Mouse (Mus musculus) layer of hippocampus, adult 8-10 months (tissue): Measurements from ENCODE around the gene Cdkn2d. TPM values are rescaled to one million over a fixed set of nuclear protein-coding genes. Genes with fewer than 3 reads are reported as not detected.
"Not testable (repeated sequence)": the region's sequence is repeated elsewhere in the genome, so short reads cannot be mapped to it uniquely, and the experiment has no call there.

ENCODE experiments used
- DNase-seq, 2 experiments: peaks; one replicate each; pipeline ENCODE4 v3.0.0; 2022; ENCODE audit warnings: low spot score in 2 of 2
- total RNA-seq, 4 experiments: library from RNA; stranded (reverse); gene quantifications; 2 replicates each; pipeline ENCODE4 v1.2.4; 2022

Cdkn2d gene
- total RNA-seq, 4 experiments from 2014 or later = 48.8 to 61.6 (median 55.9) TPM

DNA sequence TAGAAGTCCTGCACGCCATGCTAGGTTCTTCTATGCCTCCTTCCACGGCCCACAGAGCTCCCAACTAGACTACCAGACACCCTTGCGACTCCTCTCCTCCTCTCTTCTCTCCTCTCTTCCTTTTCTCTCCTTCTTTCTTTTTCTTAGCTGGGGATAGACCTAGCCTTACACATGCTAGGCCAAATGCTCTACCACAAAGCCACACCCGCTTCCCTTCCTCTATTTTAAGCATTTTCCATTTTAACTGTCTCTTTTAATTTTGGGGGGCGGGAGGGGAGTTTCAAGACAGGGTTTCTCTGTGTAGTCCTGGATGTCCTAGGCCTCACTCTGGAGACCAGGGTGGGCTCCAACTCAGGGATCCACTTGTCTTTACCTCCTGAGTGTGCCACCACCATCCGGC is 27.6 kb upstream of the Cdkn2d start:
- no peak for DNase-seq

DNA sequence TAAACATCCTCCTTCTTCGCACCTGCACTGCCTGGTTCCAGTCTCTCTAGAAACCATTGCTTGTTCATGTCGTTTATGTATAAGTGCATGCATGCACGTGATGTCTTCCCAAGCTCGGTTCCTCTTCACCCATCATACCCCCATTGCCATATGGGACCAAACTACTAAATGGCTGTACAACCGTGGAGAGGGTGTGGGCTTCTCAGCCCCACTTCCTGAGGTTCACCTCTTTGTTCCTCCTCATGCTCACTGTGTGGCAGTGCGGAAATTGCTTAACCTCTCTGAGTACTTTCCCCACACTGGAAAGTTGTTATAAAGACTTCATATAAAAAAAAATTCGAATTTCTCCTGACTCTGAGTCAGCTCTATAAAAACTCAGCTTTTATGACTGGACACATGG is 25.5 kb upstream of the Cdkn2d start:
- DNase-seq = no peak

DNA sequence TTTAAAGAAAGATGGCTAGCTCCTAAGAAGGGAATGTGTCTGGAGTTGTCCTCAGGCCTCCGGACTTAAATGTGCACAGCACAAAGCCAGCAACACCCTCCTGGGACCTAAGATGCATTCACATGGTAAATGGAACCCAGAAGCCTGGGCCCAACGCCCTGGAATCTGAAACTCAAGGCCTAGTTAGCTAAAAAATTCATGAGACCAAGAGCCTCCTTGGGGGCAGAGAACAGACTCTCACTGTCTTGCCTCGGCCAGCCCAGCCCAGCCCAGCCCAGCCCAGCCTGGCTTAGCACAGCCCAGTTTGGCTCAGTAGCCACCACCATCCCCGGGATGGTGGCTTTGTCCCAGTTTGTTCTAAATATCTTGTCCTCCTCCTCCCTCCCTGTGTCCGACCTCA is 24.2 kb upstream of the Cdkn2d start:
- DNase-seq = no peak

DNA sequence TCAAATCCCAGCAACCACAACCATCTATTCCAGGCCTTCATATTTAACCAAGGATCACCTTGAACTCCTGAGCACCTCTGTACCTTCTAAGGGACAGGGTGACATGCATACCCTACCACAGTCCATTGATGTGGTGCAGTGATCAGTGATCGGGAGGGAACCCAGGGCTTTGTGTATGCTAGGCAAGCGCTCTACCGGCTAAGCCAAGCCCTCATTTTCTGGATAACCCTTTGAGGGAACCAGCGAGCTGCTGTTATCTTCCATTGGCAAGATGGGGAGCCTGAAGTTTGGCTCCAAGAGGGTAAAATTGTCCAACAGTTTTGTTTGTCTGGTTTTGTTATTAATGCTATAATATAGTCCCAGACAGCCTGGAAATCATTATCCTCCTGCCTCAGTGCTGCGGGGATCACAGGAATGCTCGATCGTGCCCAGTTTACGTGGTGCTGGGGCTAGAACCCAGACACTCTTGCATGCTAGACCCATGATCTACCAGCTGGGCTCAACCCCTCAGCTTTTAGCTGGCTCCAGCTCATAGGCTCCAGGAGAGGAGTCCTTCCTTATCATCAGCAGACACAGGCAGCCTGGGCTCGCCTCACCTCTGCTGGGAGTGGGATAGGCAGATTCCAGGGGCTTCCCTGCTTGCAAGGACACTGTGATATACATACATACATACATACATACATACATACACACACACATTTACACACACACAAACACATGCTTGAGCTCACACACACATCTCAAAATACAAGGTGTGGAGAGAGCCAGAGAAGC is 23.3 kb upstream of the Cdkn2d start:
- no peak for DNase-seq

DNA sequence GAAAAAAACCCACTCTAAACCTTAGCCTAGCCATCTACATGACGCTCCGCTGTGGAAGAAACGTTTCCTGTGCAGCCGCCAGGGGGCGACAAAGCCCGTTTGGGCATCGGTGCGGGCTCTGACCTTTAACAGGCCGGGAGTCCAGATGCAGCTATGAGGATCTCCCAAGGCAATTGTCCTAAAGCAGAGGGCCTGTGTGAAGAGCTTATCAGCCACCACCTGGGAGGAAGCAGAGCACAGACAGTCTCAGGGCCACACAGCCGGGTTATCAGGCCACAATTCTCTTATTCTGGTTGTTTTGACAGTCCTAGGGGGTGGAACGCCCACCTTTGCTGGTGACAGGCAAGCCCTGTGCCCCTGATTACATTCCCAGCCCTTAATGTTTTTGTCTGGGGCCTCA is 22.2 kb upstream of the Cdkn2d start:
- peak; percentile 48 to 71 for DNase-seq

DNA sequence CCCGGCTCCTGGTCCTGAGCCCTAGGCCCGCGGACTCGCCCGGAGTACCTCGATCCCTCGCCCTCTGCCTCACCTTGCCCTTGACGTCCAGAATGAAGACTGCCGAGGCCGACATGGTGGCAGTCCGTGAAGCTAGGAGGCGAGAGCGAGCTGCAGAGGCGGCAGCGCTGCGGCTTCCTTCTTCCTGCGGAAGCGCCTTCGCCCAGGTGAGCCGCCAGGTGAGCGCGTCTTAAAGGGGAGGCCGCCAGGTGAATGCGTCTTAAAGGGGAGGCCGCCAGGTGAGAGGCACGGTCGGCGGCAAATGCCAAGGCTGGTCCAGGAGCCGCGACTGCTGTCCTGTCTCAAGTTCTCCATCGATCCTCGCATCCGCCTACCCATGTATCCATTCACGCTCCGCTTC is 20.9 kb upstream of the Cdkn2d start, which contains the start of gene Ap1m2:
Gene Ap1m2 (minus strand): TSS at position 204 of the 400 bp plus-strand sequence.
- no peak for DNase-seq

DNA sequence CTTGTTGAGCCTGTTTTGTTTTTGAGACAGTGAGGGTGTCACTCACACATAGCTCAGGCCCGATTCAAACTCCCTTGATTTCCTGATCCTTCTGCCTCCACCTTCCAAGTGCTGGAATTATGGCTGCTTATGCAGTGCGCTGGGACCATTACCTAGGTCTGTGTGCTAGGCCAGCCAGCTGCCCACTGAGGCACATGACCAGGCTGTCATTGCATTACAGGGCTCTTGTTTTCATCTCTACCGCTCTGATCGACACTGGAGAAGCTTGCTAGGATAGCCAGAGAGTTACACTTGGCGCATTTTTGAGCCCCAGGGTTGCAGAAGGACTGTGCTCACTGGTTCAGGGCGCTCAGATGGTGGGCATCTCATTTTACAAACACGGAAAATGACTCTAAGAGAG is 20.5 kb upstream of the Cdkn2d start:
- no peak for DNase-seq

DNA sequence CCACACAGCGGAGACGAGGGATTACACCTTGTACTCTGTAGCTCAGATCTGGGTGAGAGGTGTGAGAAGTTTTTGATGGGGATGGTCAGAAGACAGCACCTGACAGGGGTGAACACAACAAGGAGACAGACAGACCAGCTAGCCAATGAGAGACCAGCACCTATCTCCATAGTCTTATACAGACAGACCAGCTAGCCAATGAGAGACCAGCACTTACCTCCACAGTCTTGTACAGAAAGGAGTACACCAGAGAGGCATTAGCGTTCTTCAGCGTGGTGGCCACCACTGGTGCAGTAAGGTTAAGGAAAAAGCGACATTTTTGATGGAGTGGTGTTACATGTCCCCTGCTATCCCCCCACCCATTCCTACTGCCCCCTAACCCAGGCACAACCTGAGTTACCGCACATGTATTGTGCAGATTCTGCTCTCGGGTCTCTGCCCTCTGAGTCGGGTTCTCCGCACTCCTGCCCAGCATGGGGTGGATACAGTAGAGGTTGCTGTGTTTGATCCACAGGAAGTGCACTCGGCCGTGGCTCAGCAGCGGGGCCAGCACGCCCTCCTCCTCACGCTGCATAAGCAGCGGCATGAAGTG is 18.0 kb upstream of the Cdkn2d start:
- DNase-seq = no peak

DNA sequence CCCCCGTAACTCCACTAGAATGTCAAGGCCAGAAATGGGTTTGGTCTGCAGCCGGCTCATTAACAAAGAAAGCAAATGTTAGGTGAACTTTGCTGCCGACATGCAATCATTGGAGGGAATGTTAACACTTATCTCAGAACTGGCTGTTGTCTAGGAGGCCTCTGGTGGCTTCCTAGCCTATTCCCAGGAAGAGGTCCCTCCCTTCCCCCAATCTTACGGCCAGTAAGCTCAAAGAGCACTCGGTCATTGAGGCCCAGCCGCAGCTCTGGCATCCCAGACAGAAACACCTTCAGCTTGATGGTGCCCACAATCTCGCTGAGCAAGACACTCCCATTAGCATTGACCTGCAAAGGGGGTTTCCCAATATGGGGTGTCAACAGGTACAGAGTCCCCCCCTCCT is 13.9 kb upstream of the Cdkn2d start:
- no peak for DNase-seq

DNA sequence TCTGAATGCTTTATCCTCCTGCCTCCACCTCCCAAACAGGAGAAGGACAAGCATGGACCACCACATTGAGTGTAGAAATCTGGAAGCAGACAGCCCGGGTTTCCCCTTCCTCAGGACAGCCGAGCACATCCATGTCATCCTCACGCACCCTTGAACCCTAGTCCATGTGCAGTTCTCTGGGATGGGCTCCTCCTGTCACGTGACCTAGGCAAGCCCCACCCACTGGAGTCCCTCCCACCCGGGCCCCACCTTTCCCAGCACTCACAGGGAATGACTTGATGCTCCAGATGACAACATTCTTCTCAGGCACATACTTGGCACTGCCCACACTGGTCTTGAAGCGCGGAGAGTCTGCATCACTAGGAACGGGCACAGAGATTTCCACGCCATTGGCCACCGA is 7.8 kb upstream of the Cdkn2d start:
- no peak for DNase-seq

DNA sequence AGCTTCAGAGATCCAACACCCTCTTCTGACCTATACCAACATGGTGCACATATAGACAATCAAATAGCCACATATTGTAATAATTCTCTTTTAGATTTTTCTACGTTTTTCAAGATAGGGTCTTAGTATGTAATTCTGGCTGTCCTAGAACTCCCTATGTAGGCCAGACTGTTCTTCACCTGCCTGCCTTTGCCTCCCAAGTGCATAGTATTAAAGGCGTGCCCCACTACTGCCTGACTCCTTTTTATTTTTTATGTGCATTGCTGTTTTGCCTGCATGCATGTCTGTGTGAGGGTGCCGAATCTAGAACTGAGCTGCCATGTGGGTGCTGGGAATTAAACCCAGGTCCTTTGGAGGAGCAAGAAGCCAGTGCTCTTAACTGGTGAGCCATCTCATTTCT is 1.1 kb upstream of the Cdkn2d start:
- DNase-seq = no peak

DNA sequence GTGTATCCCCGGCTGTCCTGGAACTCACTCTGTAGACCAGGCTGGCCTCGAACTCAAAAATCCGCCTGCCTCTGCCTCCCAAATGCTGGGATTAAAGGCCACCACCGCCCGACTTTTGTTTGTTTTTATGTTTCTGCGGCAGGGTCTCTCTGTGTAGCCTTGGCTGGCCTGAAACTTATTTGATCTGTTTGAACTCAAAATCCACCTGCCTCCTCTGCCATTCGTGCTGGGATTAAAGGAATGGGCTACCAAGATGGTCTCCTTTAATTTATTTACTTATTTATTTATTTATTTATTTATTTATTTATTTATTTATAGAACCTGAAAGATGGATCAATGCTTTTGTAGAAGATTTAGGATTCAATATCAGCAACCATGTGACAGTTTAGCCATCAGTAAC is 661 bp upstream of the Cdkn2d start:
- DNase-seq = not testable (repeated sequence)

DNA sequence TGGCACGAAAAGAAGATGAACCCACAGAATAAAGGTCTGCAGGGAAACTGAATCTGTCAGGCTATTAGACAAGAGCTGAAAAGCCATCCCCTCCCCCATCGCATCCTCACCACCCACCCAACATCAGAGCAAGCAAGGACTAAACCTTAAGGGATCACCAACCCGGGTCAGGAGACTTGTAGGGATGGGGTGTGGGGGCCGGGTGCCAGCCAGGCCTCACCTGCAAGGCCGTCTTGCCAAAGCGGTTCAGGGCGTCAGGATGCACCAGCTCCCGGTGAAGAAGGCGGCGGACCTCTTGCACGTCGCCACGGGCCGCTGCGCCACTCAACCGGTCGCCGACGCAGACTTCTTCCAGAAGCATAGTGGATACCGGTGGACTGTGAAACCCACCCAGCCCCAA is 618 bp downstream of the Cdkn2d start:
- DNase-seq = no peak

DNA sequence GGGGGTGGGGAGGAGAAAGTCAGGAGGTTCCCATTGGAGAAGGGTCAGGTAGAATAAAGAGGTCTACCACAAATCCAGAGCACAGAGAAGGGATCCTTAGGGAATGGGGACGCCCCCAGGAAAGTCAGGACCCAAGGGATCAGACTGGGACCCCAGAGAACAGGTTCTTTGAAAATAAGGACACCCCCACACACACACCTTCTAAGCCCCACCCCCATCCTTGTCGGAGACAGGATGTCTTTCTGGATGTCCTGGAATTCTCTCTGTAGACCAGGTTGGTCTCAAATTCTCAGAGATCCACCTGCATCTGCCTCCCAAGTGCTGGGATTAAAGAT is 1.9 kb downstream of the Cdkn2d start:
- no peak for DNase-seq

DNA sequence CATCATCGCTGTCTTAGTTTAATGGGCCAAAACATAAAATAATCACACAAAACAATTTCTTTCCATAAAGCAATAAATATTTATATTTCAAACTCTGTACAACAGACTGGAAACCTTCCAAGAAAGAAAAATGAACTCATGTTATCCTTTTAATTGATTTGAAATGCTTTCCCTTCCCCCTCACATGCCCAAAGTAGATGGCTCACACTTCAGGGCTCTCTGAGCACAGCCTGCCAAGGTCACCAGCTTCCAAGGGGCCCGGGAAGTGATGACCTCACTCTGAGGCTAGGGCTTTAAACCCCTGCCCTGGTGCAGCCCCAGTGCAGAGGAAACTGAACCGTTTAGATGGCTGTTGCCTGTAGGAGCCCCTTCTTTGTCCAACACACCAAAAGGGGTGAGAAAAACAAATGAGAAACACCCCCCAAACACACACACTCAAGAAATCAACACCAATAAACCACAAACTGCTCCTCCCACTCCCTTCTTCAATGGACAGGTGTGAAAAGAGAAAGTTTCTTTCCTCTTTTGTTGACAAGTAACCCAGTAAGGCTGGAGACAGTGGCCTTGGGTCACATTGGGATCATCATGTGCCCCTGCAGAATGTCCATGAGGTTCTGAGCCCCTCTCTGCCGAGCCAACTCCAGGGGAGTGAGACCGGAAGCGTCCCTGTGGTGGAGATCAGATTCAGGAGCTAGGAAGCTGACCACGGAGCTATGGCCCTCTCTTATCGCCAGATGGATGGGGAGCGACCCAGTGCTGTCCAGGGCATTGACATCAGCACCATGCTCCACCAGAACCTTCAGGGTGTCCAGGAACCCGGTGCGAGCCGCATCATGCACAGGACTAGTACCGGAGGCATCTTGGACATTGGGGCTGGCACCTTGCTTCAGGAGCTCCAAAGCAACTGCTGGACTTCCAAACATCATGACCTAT is 2.5 kb downstream of the Cdkn2d start:
- DNase-seq = no peak

DNA sequence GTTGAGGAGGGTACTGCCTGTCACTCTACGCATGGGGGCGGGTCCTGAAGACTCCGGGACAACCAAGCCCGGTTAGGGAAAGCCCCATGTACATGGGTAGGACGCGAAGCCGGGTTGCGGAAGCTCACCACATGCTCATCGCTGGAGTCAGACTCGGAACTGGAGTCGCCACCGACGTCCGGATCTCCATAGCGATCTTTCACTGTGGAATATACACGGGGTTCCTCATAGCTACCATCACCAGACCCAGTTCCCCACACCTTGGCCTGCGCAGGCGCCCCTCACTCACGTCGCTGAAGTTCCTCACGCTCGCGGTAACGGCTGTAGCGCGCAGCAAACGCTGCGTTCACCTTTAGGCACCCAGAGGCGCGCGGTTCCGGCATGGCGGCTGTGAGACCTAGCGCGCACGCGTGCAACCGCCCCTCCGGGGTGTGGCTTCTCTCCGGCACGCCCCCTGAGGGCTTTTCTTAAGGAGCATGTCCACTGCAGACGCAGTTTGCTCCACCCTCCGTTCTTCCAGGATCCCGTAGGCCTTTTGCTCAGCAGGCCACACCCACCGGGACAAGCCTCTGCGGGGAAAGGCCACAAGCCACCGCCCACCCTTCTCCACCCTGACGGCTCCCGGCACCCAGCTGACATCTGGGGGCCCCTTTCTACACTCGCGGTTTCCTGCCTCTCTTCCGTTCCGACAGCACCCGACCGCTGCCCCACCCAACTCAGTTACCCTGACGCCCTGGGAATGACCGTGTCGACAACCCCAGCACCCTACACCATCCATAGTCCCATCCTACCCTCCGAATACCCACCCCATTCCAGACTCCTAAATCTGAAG is 3.4 kb downstream of the Cdkn2d start, which contains the start of gene Kri1:
Gene Kri1 (minus strand): TSS at position 399 of the 832 bp plus-strand sequence.
- DNase-seq = peak; percentile 95 to 96

DNA sequence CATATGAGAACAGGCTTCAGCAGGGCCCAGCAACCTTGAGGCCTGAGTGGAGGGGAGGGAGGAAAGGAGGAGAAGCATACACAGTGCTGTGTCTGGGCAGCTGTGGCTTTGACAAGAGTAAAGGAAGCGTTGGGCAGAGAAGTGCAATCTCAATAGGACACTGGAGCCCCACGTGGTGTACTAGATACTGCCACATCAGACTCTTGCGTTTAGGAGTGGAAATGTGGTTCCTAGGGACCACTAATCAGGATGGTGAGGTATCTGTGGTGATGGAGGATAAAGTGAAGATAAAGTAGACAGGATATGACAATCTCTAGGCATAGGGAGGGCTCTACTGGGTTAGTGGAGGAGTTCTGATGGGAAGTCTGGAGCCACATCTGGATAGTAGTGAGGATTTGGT is 4.5 kb downstream of the Cdkn2d start:
- DNase-seq = no peak

DNA sequence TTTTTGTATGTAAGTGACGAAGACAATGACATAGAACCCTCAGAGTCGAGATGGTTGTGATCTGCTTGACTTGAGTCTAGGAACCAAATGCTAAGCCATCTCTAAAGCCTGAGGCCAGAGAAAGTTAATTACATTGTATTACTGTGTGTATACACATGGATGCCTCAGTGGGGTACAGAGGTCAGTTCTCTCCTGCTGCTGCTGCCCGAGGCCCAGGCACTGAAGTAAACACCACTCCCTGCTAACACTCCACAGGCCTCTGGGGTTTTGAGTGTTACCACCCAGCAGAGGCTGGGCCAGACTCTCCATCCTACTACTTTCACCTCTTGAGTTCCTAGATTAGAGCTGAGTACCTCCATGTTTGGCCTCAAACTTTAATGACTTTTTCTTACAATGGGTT is 7.2 kb downstream of the Cdkn2d start:
- DNase-seq = no peak

DNA sequence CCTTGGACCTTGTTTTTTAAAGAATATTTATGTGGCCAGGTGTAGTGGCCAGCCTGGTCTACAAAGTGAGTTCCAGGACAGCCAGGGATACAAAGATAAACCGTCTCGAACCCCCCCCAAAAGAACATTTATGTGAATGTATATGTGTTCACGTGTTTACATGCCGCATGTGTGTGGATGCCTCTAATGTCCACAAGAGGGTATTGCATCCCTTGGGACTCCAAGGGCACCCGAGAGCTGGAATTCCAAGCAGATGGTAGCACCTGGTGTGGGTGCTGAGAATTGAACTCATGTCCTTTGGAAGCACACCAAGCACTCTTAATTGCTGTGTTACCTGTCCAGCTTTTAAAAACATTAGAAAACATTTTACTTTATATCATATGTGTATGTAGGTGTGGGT is 7.6 kb downstream of the Cdkn2d start:
- no peak for DNase-seq

DNA sequence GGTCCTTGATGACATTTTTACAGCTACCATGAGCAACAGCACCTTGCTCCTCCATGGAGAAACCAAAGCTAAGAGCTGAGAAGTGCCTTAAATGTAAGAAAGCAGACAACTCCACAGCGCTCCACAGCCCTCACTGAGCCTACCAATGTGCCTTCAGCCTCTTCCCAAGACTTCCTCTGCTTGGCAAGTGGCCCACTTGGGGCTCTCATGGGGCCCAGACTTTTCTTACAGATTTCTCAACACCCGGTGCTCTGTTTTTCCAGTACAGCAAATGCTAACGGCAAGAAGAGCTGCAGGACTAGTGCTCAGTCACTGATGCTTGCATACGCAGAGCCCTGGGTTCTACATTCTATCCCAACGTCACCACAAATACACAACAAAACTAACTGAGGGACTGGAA is 13.4 kb downstream of the Cdkn2d start:
- DNase-seq = no peak

DNA sequence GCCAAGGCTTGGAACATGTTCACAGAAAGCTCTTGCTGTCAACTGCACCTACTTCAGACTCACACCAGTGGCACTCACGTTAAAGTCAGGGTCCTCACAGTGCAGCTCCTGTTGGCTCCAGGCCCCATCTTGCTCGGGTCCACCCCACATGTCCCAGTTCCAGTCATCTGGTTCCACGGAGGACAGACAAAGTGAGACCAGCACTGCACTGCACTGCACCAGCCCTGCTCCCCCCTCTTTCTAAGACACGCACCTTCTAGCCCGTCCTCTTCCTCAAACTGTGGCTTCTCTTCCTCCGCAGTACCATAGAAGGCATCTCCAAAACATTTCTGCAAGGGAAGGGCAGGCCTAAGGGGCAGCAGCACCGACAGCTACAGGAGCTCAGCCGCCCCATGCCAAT is 14.9 kb downstream of the Cdkn2d start:
- DNase-seq = no peak
